ENCODE assay signal across 22 mouse cellular contexts in the genomic region with DNA sequence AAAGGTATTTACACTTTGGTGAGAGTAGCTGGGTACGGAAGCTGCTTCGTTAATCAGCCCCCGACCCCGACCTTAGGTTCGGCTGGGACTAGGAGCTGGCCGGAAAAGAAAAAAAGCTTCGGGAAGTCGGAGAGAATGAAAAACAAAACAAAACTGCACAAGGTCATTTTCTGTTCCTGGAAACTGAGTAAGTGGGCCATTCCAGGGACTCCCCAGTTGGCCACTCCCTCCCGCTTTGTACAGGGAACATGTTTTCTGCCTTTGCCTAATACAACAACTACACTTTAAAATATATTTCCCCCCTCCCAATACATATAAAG. TPM values are rescaled to one million over a fixed set of nuclear protein-coding genes. Genes with fewer than 3 reads are reported as not detected.
A peak's percentile ranks its signal among the peaks of the same experiment; 100 is the strongest.
DNase-seq lines count a peak whose midpoint lies in the region; ATAC-seq and TF ChIP-seq lines count a peak whose summit lies in the region.
"Had no signal": no experiment of that assay in that cellular context is flagged by ENCODE, and none has a peak within 500 bp of the region (broad histone marks: within the 10 kb centered on the region; RNA-seq: fewer than 3 reads in every experiment).

No protein-coding gene starts in this region.

- H3K4me2 ChIP-seq in forebrain, embryonic 11.5 days (ENCODE audit: low read depth, low read length, severe bottlenecking) = no peak overlapping the region
- peak overlapping the region; percentile 96 for H3K4me2 ChIP-seq in limb, embryonic 14.5 days (replicated peaks; ENCODE audit: low read depth, low read length, severe bottlenecking)
- H3K4me2 ChIP-seq: embryonic facial prominence, embryonic 12.5 days; forebrain, embryonic 13.5 days; heart, embryonic 11.5 days; heart, embryonic 15.5 days; hindbrain, embryonic 14.5 days had no signal

- under 1% methylated on average over 9 of the region's 9 CpGs for WGBS in forebrain, embryonic 11.5 days
- 1% methylated on average over 9 of the region's 9 CpGs for WGBS in forebrain, embryonic 10.5 days
- WGBS in limb, embryonic 14.5 days = 8% methylated on average over 9 of the region's 9 CpGs

- TF ChIP-seq POLR2A in limb, embryonic 14.5 days (IDR thresholded peaks at IDR 0.05; ENCODE audit: borderline replicate concordance, extremely low read depth, insufficient read depth, insufficient read length) = no peak

- peaks cover 97% of the 10 kb centered on the region for H3K27me3 ChIP-seq in forebrain, embryonic 11.5 days (ENCODE audit: control insufficient read depth, insufficient read depth, low read length)
- H3K27me3 ChIP-seq in forebrain, embryonic 10.5 days (ENCODE audit: poor library complexity, severe bottlenecking) = peaks cover 100% of the 10 kb centered on the region
- peaks cover 40% of the 10 kb centered on the region for H3K27me3 ChIP-seq in limb, embryonic 14.5 days (ENCODE audit: control insufficient read depth, insufficient read depth, low read length)

- H3K4me1 ChIP-seq in forebrain, embryonic 11.5 days (replicated peaks; ENCODE audit: control insufficient read depth, insufficient read depth, low read length) = 0 out of 2 replicates have a peak, but pooled peaks cover 2% of the 10 kb centered on the region
- no peaks in the 10 kb centered on the region for H3K4me1 ChIP-seq in forebrain, embryonic 10.5 days
- H3K4me1 ChIP-seq in limb, embryonic 14.5 days (ENCODE audit: control insufficient read depth, insufficient read depth, low read length) = peaks cover 16% of the 10 kb centered on the region
- H3K4me1 ChIP-seq: embryonic facial prominence, embryonic 12.5 days; forebrain, embryonic 13.5 days had no signal

- H3K27ac ChIP-seq in forebrain, embryonic 11.5 days (ENCODE audit: low read depth, low read length) = no peak overlapping the region
- H3K27ac ChIP-seq in forebrain, embryonic 10.5 days = no peak overlapping the region
- H3K27ac ChIP-seq in limb, embryonic 14.5 days (replicated peaks; ENCODE audit: low read depth, low read length) = peak overlapping the region; percentile 95
- H3K27ac ChIP-seq: embryonic facial prominence, embryonic 12.5 days; forebrain, embryonic 13.5 days; gastrocnemius, adult 2 months; heart, embryonic 15.5 days; hindbrain, embryonic 14.5 days had no signal

- no peaks in the 10 kb centered on the region for H3K9me3 ChIP-seq in forebrain, embryonic 11.5 days (ENCODE audit: control insufficient read depth, low read length)
- no peaks in the 10 kb centered on the region for H3K9me3 ChIP-seq in forebrain, embryonic 10.5 days
- H3K9me3 ChIP-seq in limb, embryonic 14.5 days (ENCODE audit: control insufficient read depth, low read length) = no peaks in the 10 kb centered on the region
- H3K9me3 ChIP-seq: embryonic facial prominence, embryonic 12.5 days; forebrain, embryonic 13.5 days; heart, embryonic 15.5 days had no signal

- DNase-seq in forebrain, embryonic 11.5 days (ENCODE audit: low spot score) = peak; percentile 47
- DNase-seq in forebrain, embryonic 10.5 days (ENCODE audit: extremely low spot score, low spot score) = no peak
- peak; percentile 19 for DNase-seq in retina, embryonic 14.5 days (ENCODE audit: low spot score)
- DNase-seq in retina, postnatal 1 day = no peak
- DNase-seq in limb, embryonic 14.5 days (ENCODE audit: low spot score) = no peak
- DNase-seq in heart, adult 9 months (ENCODE audit: low spot score in 2 of 2) = no peak
- DNase-seq: adrenal gland, postnatal 14 days; cerebellum, adult 11-12 months; cerebellum, adult 9-10 months; cerebellum, postnatal 25 days; forebrain, postnatal 0 days; gastrocnemius, adult 2 months; gastrocnemius, postnatal 25 days; heart, postnatal 14 days had no signal

- no peaks in the 10 kb centered on the region for H3K36me3 ChIP-seq in forebrain, embryonic 11.5 days (ENCODE audit: control insufficient read depth, insufficient read depth, low read length)
- no peaks in the 10 kb centered on the region for H3K36me3 ChIP-seq in forebrain, embryonic 10.5 days (replicated peaks)
- no peaks in the 10 kb centered on the region for H3K36me3 ChIP-seq in limb, embryonic 14.5 days (ENCODE audit: control insufficient read depth, insufficient read depth, low read length)
- H3K36me3 ChIP-seq: embryonic facial prominence, embryonic 12.5 days; heart, embryonic 15.5 days had no signal

- no peak for ATAC-seq in forebrain, embryonic 11.5 days (replicated peaks; ENCODE audit: low FRiP score)
- no peak for ATAC-seq in limb, embryonic 14.5 days (ENCODE audit: low FRiP score, low read depth)
- ATAC-seq: activated CD4-positive, CD25-positive, alpha-beta regulatory T cell, adult 4 months; forebrain, embryonic 13.5 days; forebrain, postnatal 0 days; Patski had no signal

- H3K4me3 ChIP-seq in forebrain, embryonic 11.5 days (ENCODE audit: low read depth, low read length) = no peak overlapping the region
- H3K4me3 ChIP-seq in forebrain, embryonic 10.5 days = no peak overlapping the region
- H3K4me3 ChIP-seq in limb, embryonic 14.5 days (replicated peaks; ENCODE audit: low read length) = peak overlapping the region; percentile 76
- H3K4me3 ChIP-seq: embryonic facial prominence, embryonic 12.5 days; forebrain, embryonic 13.5 days; gastrocnemius, adult 2 months; heart, embryonic 15.5 days had no signal

- no peak overlapping the region for H3K9ac ChIP-seq in forebrain, embryonic 11.5 days (ENCODE audit: low read length)
- peak overlapping the region; percentile 99 for H3K9ac ChIP-seq in limb, embryonic 14.5 days (ENCODE audit: low read depth, low read length, severe bottlenecking)
- H3K9ac ChIP-seq: embryonic facial prominence, embryonic 12.5 days; forebrain, embryonic 13.5 days; forebrain, postnatal 0 days; heart, embryonic 15.5 days; hindbrain, embryonic 14.5 days had no signal

RNA-seq across cellular contexts. Expression of a gene that starts 5.9 kb away (rescaled TPM):
- not detected in 2 replicates for polyA plus RNA-seq in forebrain, embryonic 11.5 days (2014; fragmentation: Nextera tagmentation; extraction: Ambion mirVana)
- polyA plus RNA-seq in forebrain, embryonic 10.5 days (2016; fragmentation: Nextera tagmentation; extraction: Ambion mirVana) = not detected in 2 replicates
- polyA plus RNA-seq in limb, embryonic 14.5 days (2012; rRNA removed) = 26.0 and 37.6 TPM in 2 replicates
- 16.0 and 24.1 TPM in 2 replicates for polyA plus RNA-seq in limb, embryonic 14.5 days (2014; fragmentation: Nextera tagmentation; extraction: Ambion mirVana)
- polyA plus RNA-seq: activated CD4-positive, CD25-positive, alpha-beta regulatory T cell, adult 4 months; cortical plate, adult 2 months; embryonic facial prominence, embryonic 12.5 days; forebrain, embryonic 13.5 days; forebrain, postnatal 0 days; heart, embryonic 11.5 days; heart, embryonic 15.5 days; hindbrain, embryonic 14.5 days had no signal

RNA-seq across cellular contexts. Expression of a gene that starts 21.0 kb away (rescaled TPM):
- polyA plus RNA-seq in forebrain, embryonic 11.5 days (2014; fragmentation: Nextera tagmentation; extraction: Ambion mirVana) = not detected in 2 replicates
- polyA plus RNA-seq in forebrain, embryonic 10.5 days (2016; fragmentation: Nextera tagmentation; extraction: Ambion mirVana) = not detected in 2 replicates
- 32.6 and 41.2 TPM in 2 replicates for polyA plus RNA-seq in limb, embryonic 14.5 days (2012; rRNA removed)
- 31.1 and 39.0 TPM in 2 replicates for polyA plus RNA-seq in limb, embryonic 14.5 days (2014; fragmentation: Nextera tagmentation; extraction: Ambion mirVana)
- polyA plus RNA-seq: activated CD4-positive, CD25-positive, alpha-beta regulatory T cell, adult 4 months; cortical plate, adult 2 months; forebrain, postnatal 0 days; heart, embryonic 11.5 days; heart, embryonic 15.5 days; hindbrain, embryonic 14.5 days had no signal

RNA-seq across cellular contexts. Expression of a gene that starts 26.0 kb away (rescaled TPM):
- not detected in 2 replicates for polyA plus RNA-seq in forebrain, embryonic 11.5 days (2014; fragmentation: Nextera tagmentation; extraction: Ambion mirVana)
- polyA plus RNA-seq in forebrain, embryonic 10.5 days (2016; fragmentation: Nextera tagmentation; extraction: Ambion mirVana) = not detected in 2 replicates
- 111 and 136 TPM in 2 replicates for polyA plus RNA-seq in limb, embryonic 14.5 days (2012; rRNA removed)
- 117 and 149 TPM in 2 replicates for polyA plus RNA-seq in limb, embryonic 14.5 days (2014; fragmentation: Nextera tagmentation; extraction: Ambion mirVana)
- polyA plus RNA-seq: activated CD4-positive, CD25-positive, alpha-beta regulatory T cell, adult 4 months; cortical plate, adult 2 months; forebrain, postnatal 0 days had no signal

RNA-seq across cellular contexts. Expression of a gene that starts 35.7 kb away (rescaled TPM):
- polyA plus RNA-seq in forebrain, embryonic 11.5 days (2014; fragmentation: Nextera tagmentation; extraction: Ambion mirVana) = not detected in 2 replicates
- not detected in 2 replicates for polyA plus RNA-seq in forebrain, embryonic 10.5 days (2016; fragmentation: Nextera tagmentation; extraction: Ambion mirVana)
- polyA plus RNA-seq in limb, embryonic 14.5 days (2012; rRNA removed) = 107 and 134 TPM in 2 replicates
- 39.0 and 45.2 TPM in 2 replicates for polyA plus RNA-seq in limb, embryonic 14.5 days (2014; fragmentation: Nextera tagmentation; extraction: Ambion mirVana)
- polyA plus RNA-seq: cortical plate, adult 2 months; embryonic facial prominence, embryonic 12.5 days; forebrain, embryonic 13.5 days; forebrain, postnatal 0 days had no signal

RNA-seq across cellular contexts. Expression of a gene that starts 45.0 kb away (rescaled TPM):
- polyA plus RNA-seq in forebrain, embryonic 11.5 days (2014; fragmentation: Nextera tagmentation; extraction: Ambion mirVana) = not detected in 2 replicates
- not detected in 2 replicates for polyA plus RNA-seq in forebrain, embryonic 10.5 days (2016; fragmentation: Nextera tagmentation; extraction: Ambion mirVana)
- polyA plus RNA-seq in limb, embryonic 14.5 days (2012; rRNA removed) = 15.8 and 17.0 TPM in 2 replicates
- 8.9 and 10.1 TPM in 2 replicates for polyA plus RNA-seq in limb, embryonic 14.5 days (2014; fragmentation: Nextera tagmentation; extraction: Ambion mirVana)
- polyA plus RNA-seq: activated CD4-positive, CD25-positive, alpha-beta regulatory T cell, adult 4 months; cortical plate, adult 2 months; forebrain, embryonic 13.5 days; forebrain, postnatal 0 days had no signal

Comparison
In these comparisons a context has a peak if more than half of its experiments do, and no peak if none do; other contexts are left out.
1. DNase-seq: peak in forebrain, embryonic 11.5 days (single experiment) and retina, embryonic 14.5 days (single experiment); none in forebrain, embryonic 10.5 days (single experiment), retina, postnatal 1 day (single experiment), limb, embryonic 14.5 days (single experiment) and heart, adult 9 months (0 of 2).
2. RNA of a gene that starts 5.9 kb away (polyA plus RNA-seq): 16.0 to 37.6 TPM in limb, embryonic 14.5 days; not detected in forebrain, embryonic 11.5 days and not detected in forebrain, embryonic 10.5 days; every median in the first group is over 10 times any median in the second.
3. RNA of a gene that starts 21.0 kb away (polyA plus RNA-seq): 31.1 to 41.2 TPM in limb, embryonic 14.5 days; not detected in forebrain, embryonic 11.5 days and not detected in forebrain, embryonic 10.5 days; every median in the first group is over 10 times any median in the second.
4. RNA of a gene that starts 26.0 kb away (polyA plus RNA-seq): 111 to 149 TPM in limb, embryonic 14.5 days; not detected in forebrain, embryonic 11.5 days and not detected in forebrain, embryonic 10.5 days; every median in the first group is over 100 times any median in the second.